Mouse (Mus musculus) hindbrain, embryonic 13.5 days (tissue): Measurements from ENCODE around the gene Dppa3. TPM values are rescaled to one million over a fixed set of nuclear protein-coding genes. Genes with fewer than 3 reads are reported as not detected.
"Not testable (repeated sequence)": the region's sequence is repeated elsewhere in the genome, so short reads cannot be mapped to it uniquely, and the experiment has no call there.

ENCODE experiments used
- ATAC-seq: fragments of 200-750 bp; cut with Nextera tagmentation; 2 replicates; pipeline ENCODE4 v1.8.0; 2017; ENCODE audit warnings: moderate TSS enrichment; ENCODE audit not compliant: low FRiP score
- H3K27ac ChIP-seq: fragments of 300-500 bp; sonication (generic); 2 replicates; pipeline ENCODE4 v1.5.1; 2015; ENCODE audit warnings: inconsistent platforms, mild to moderate bottlenecking, moderate library complexity
- H3K27me3 ChIP-seq: fragments of 300-500 bp; sonication (generic); 2 replicates; pipeline ENCODE4 v1.6.1; 2015; ENCODE audit warnings: mild to moderate bottlenecking, inconsistent platforms
- H3K36me3 ChIP-seq: fragments of 300-500 bp; sonication (generic); 2 replicates; pipeline ENCODE4 v1.6.1; 2015; ENCODE audit warnings: mild to moderate bottlenecking, inconsistent platforms
- H3K4me1 ChIP-seq: fragments of 300-500 bp; sonication (generic); replicated peaks from 2 replicates; pipeline ENCODE4 v1.6.1; 2015; ENCODE audit warnings: inconsistent platforms
- H3K4me2 ChIP-seq: fragments of 300-500 bp; sonication (generic); 2 replicates; pipeline ENCODE4 v1.6.1; 2015; ENCODE audit warnings: inconsistent platforms, mild to moderate bottlenecking, moderate library complexity
- H3K4me3 ChIP-seq: fragments of 300-500 bp; sonication (generic); 2 replicates; pipeline ENCODE4 v1.5.1; 2015; ENCODE audit warnings: mild to moderate bottlenecking, inconsistent platforms
- H3K9ac ChIP-seq: fragments of 300-500 bp; sonication (generic); 2 replicates; pipeline ENCODE4 v1.6.1; 2015; ENCODE audit warnings: mild to moderate bottlenecking, inconsistent platforms
- H3K9me3 ChIP-seq: fragments of 300-500 bp; sonication (generic); 2 replicates; pipeline ENCODE4 v1.6.1; 2016; ENCODE audit warnings: inconsistent platforms
- WGBS: fragments of 180-500 bp; shearing (Covaris S2); methylation state at CpG from one replicate; pipeline ENCODE4 v1.1.7; 2015; 5-methylcytosine and 5-hydroxymethylcytosine counted together
- polyA plus RNA-seq: library from polyadenylated mRNA; unstranded; fragments of >200 nt; fragmentation: Nextera tagmentation; extraction: Ambion mirVana; gene quantifications from 2 replicates; pipeline ENCODE4 v1.2.1, GENCODE M21; 2015

Dppa3 gene
- polyA plus RNA-seq, 1 experiment from 2014 or later: not detected

- no peak overlapping the region for H3K4me3 ChIP-seq
- H3K4me2 ChIP-seq: no peak overlapping the region
- no peaks in the 10 kb centered on the region for H3K36me3 ChIP-seq
- no peak overlapping the region for H3K27ac ChIP-seq
- H3K27me3 ChIP-seq: no peaks in the 10 kb centered on the region
- no peak overlapping the region for H3K9ac ChIP-seq
- H3K9me3 ChIP-seq: no peaks in the 10 kb centered on the region
- WGBS: 76% methylated on average over 3 of the region's 3 CpGs
- H3K4me1 ChIP-seq: no peaks in the 10 kb centered on the region
- no peak for ATAC-seq
Observed at GRCm38 (mm10) chr6:122616022-122616421, 10.2 kb upstream of the Dppa3 start.

GRCm38 (mm10) chr6:122621066-122621465, 5.1 kb upstream of the Dppa3 start:
- Histone ChIP-seq H3K9me3 (no peaks in the 10 kb centered on the region), H3K4me3 (no peak overlapping the region), H3K4me2 (no peak overlapping the region), H3K27ac (no peak overlapping the region), H3K36me3 (no peaks in the 10 kb centered on the region), H3K9ac (no peak overlapping the region), H3K4me1 (no peaks in the 10 kb centered on the region), H3K27me3 (no peaks in the 10 kb centered on the region)
- ATAC-seq: no peak
- 96% methylated on average over 6 of the region's 6 CpGs for WGBS

GRCm38 (mm10) chr6:122624480-122624879, 1.7 kb upstream of the Dppa3 start:
- Histone ChIP-seq H3K9me3 (no peaks in the 10 kb centered on the region), H3K27me3 (0 out of 2 replicates have a peak, but pooled peaks cover 6% of the 10 kb centered on the region), H3K27ac (no peak overlapping the region), H3K4me2 (no peak overlapping the region), H3K36me3 (no peaks in the 10 kb centered on the region), H3K9ac (no peak overlapping the region), H3K4me3 (no peak overlapping the region), H3K4me1 (no peaks in the 10 kb centered on the region; the same call in 1 of the 2 replicates)
- WGBS: 22% methylated on average over 5 of the region's 5 CpGs
- ATAC-seq: no peak

GRCm38 (mm10) chr6:122625156-122625555, 1.1 kb upstream of the Dppa3 start:
- no peak overlapping the region for H3K4me2 ChIP-seq
- H3K36me3 ChIP-seq: no peaks in the 10 kb centered on the region
- H3K27ac ChIP-seq: no peak overlapping the region
- 88% methylated on average over 4 of the region's 4 CpGs for WGBS
- H3K9ac ChIP-seq: no peak overlapping the region
- no peaks in the 10 kb centered on the region for H3K9me3 ChIP-seq
- H3K4me3 ChIP-seq: no peak overlapping the region
- ATAC-seq: no peak
- 0 out of 2 replicates have a peak, but pooled peaks cover 6% of the 10 kb centered on the region for H3K27me3 ChIP-seq
- no peaks in the 10 kb centered on the region; the same call in 1 of the 2 replicates for H3K4me1 ChIP-seq

GRCm38 (mm10) chr6:122627469-122628108, 1.4 kb downstream of the Dppa3 start:
- Histone ChIP-seq H3K4me3 (0 out of 2 replicates have a peak overlapping the region, but pooled peaks have one; percentile 9), H3K27me3 (0 out of 2 replicates have a peak, but pooled peaks cover 6% of the 10 kb centered on the region), H3K27ac (no peak overlapping the region), H3K4me2 (peak overlapping the region; percentile 30; the same call in 1 of the 2 replicates), H3K36me3 (no peaks in the 10 kb centered on the region), H3K9me3 (no peaks in the 10 kb centered on the region), H3K9ac (no peak overlapping the region), H3K4me1 (no peaks in the 10 kb centered on the region; the same call in 1 of the 2 replicates)
- no peak for ATAC-seq
- WGBS: 36% methylated on average over 20 of the region's 20 CpGs

- ATAC-seq: no peak
- H3K4me3 ChIP-seq: no peak overlapping the region
- no peak overlapping the region for H3K9ac ChIP-seq
- H3K4me2 ChIP-seq: no peak overlapping the region
- no peak overlapping the region for H3K27ac ChIP-seq
- WGBS: 50% methylated on average over 9 of the region's 9 CpGs
- H3K36me3 ChIP-seq: no peaks in the 10 kb centered on the region
- H3K27me3 ChIP-seq: 0 out of 2 replicates have a peak, but pooled peaks cover 3% of the 10 kb centered on the region
- H3K9me3 ChIP-seq: no peaks in the 10 kb centered on the region
- no peaks in the 10 kb centered on the region for H3K4me1 ChIP-seq
Observed at GRCm38 (mm10) chr6:122633411-122633810, 7.2 kb downstream of the Dppa3 start.

- Histone ChIP-seq H3K9ac (no peak overlapping the region), H3K4me1 (no peaks in the 10 kb centered on the region), H3K4me3 (no peak overlapping the region), H3K9me3 (no peaks in the 10 kb centered on the region), H3K27me3 (no peaks in the 10 kb centered on the region), H3K4me2 (no peak overlapping the region), H3K27ac (no peak overlapping the region), H3K36me3 (no peaks in the 10 kb centered on the region)
- 88% methylated on average over 7 of the region's 7 CpGs for WGBS
- ATAC-seq: no peak
Observed at GRCm38 (mm10) chr6:122635315-122635714, 9.1 kb downstream of the Dppa3 start.

- Histone ChIP-seq H3K4me2 (no peak overlapping the region), H3K27me3 (no peaks in the 10 kb centered on the region), H3K9ac (no peak overlapping the region), H3K36me3 (no peaks in the 10 kb centered on the region), H3K9me3 (no peaks in the 10 kb centered on the region), H3K27ac (no peak overlapping the region), H3K4me1 (no peaks in the 10 kb centered on the region), H3K4me3 (no peak overlapping the region)
- ATAC-seq: no peak
- 84% methylated on average over 3 of the region's 3 CpGs for WGBS
Observed at GRCm38 (mm10) chr6:122636666-122637065, 10.5 kb downstream of the Dppa3 start.

- H3K36me3 ChIP-seq, H3K4me3 ChIP-seq, H3K9me3 ChIP-seq, H3K4me2 ChIP-seq, H3K27me3 ChIP-seq, H3K4me1 ChIP-seq, ATAC-seq, H3K27ac ChIP-seq, H3K9ac ChIP-seq: not testable (repeated sequence)
- WGBS: 91% methylated on average over 4 of the region's 4 CpGs
Observed at GRCm38 (mm10) chr6:122637566-122637965, 11.4 kb downstream of the Dppa3 start.

- H3K4me1 ChIP-seq, H3K36me3 ChIP-seq, H3K9ac ChIP-seq, H3K4me2 ChIP-seq, H3K27me3 ChIP-seq, H3K27ac ChIP-seq, H3K4me3 ChIP-seq, H3K9me3 ChIP-seq, ATAC-seq: not testable (repeated sequence)
- 91% methylated on average over 21 of the region's 21 CpGs for WGBS
Observed at GRCm38 (mm10) chr6:122644196-122644595, 18.0 kb downstream of the Dppa3 start.

GRCm38 (mm10) chr6:122649903-122650302, 23.7 kb downstream of the Dppa3 start:
- no peak overlapping the region for H3K27ac ChIP-seq
- H3K9me3 ChIP-seq: no peaks in the 10 kb centered on the region
- no peak overlapping the region for H3K4me3 ChIP-seq
- H3K4me1 ChIP-seq: no peaks in the 10 kb centered on the region
- ATAC-seq: no peak
- 83% methylated on average over 3 of the region's 3 CpGs for WGBS
- no peaks in the 10 kb centered on the region for H3K27me3 ChIP-seq
- H3K36me3 ChIP-seq: no peaks in the 10 kb centered on the region
- no peak overlapping the region for H3K4me2 ChIP-seq
- no peak overlapping the region for H3K9ac ChIP-seq

- no peak for ATAC-seq
- WGBS: 79% methylated on average over 5 of the region's 5 CpGs
- Histone ChIP-seq H3K9me3 (no peaks in the 10 kb centered on the region), H3K4me1 (no peaks in the 10 kb centered on the region), H3K4me2 (no peak overlapping the region), H3K36me3 (no peaks in the 10 kb centered on the region), H3K27me3 (no peaks in the 10 kb centered on the region), H3K4me3 (no peak overlapping the region), H3K27ac (no peak overlapping the region), H3K9ac (no peak overlapping the region)
Observed at GRCm38 (mm10) chr6:122650398-122650980, 24.3 kb downstream of the Dppa3 start.

- Histone ChIP-seq H3K27me3 (no peaks in the 10 kb centered on the region), H3K4me1 (no peaks in the 10 kb centered on the region), H3K9me3 (no peaks in the 10 kb centered on the region), H3K4me2 (no peak overlapping the region), H3K9ac (no peak overlapping the region), H3K27ac (no peak overlapping the region), H3K36me3 (no peaks in the 10 kb centered on the region), H3K4me3 (no peak overlapping the region)
- ATAC-seq: no peak
- 84% methylated on average over 6 of the region's 6 CpGs for WGBS
Observed at GRCm38 (mm10) chr6:122654301-122654700, 28.1 kb downstream of the Dppa3 start.
